Mouse (Mus musculus): ENCODE data around the gene Pbx4. TPM values are rescaled to one million over a fixed set of nuclear protein-coding genes. Genes with fewer than 3 reads are reported as not detected.

Pbx4 gene
- polyA plus RNA-seq, 1 experiment, result 3.3 TPM

GRCm38 (mm10) chr8:69919010-69919409 is 86.7 kb downstream of the Pbx4 start:
- peak; percentile 63 for DNase-seq (ENCODE audit: low read depth, low spot score)
- WGBS, result 57% methylated on average over 1 of the region's 1 CpGs

GRCm38 (mm10) chr8:69919876-69920662 is 87.8 kb downstream of the Pbx4 start:
- 36% methylated on average over 11 of the region's 11 CpGs for WGBS
- no peak for DNase-seq (ENCODE audit: low read depth, low spot score)

GRCm38 (mm10) chr8:69921141-69921540 is 88.8 kb downstream of the Pbx4 start:
- 75% methylated on average over 2 of the region's 2 CpGs for WGBS

More at GRCm38 (mm10) chr8:69921141-69921540, 88.8 kb downstream of the Pbx4 start:
- no peak for DNase-seq (ENCODE audit: low read depth, low spot score)

Other genes with a start within 250 kb of the Pbx4 start
- gene Zfp868, start 206.9 kb upstream of the Pbx4 start, polyA plus RNA-seq (2012; rRNA removed), result 4.8 and 5.2 TPM in 2 replicates
- gene Zfp964, start 178.0 kb upstream of the Pbx4 start, polyA plus RNA-seq (2012; rRNA removed), result 0.38 and 0.43 TPM in 2 replicates
- gene Zfp869, start 121.8 kb upstream of the Pbx4 start, polyA plus RNA-seq (2012; rRNA removed), result 3.0 and 3.9 TPM in 2 replicates
- 1.4 and 2.5 TPM in 2 replicates for gene Zfp963, start 82.5 kb upstream of the Pbx4 start, polyA plus RNA-seq (2012; rRNA removed)
- 1.2 TPM in 1 of 2 replicates, not detected in the other for gene Gm20422, start 57.6 kb upstream of the Pbx4 start, polyA plus RNA-seq (2012; rRNA removed)
- 69.2 and 102 TPM in 2 replicates for gene Atp13a1, start 41.3 kb upstream of the Pbx4 start, polyA plus RNA-seq (2012; rRNA removed)
- gene Zfp866, start 41.3 kb upstream of the Pbx4 start, polyA plus RNA-seq (2012; rRNA removed), result 6.0 and 8.5 TPM in 2 replicates
- gene Gmip, start 23.8 kb upstream of the Pbx4 start, polyA plus RNA-seq (2012; rRNA removed), result 31.3 and 46.0 TPM in 2 replicates
- 1.1 and 2.0 TPM in 2 replicates for gene Lpar2, start 10.1 kb upstream of the Pbx4 start, polyA plus RNA-seq (2012; rRNA removed)
- gene Cilp2, start 55.2 kb downstream of the Pbx4 start, polyA plus RNA-seq (2012; rRNA removed), result 0.03 and 0.07 TPM in 2 replicates
- gene Tssk6, start 69.7 kb downstream of the Pbx4 start, polyA plus RNA-seq (2012; rRNA removed), result 0.64 and 0.66 TPM in 2 replicates
- 111 and 119 TPM in 2 replicates for gene Ndufa13, start 70.1 kb downstream of the Pbx4 start, polyA plus RNA-seq (2012; rRNA removed)
- gene Yjefn3, start 70.2 kb downstream of the Pbx4 start, polyA plus RNA-seq (2012; rRNA removed), result 1.1 and 1.8 TPM in 2 replicates
- gene Gatad2a, start 163.9 kb downstream of the Pbx4 start, polyA plus RNA-seq (2012; rRNA removed), result 45.2 and 73.1 TPM in 2 replicates
- gene Mau2, start 210.2 kb downstream of the Pbx4 start, polyA plus RNA-seq (2012; rRNA removed), result 52.0 and 84.9 TPM in 2 replicates
- gene Sugp1, start 210.3 kb downstream of the Pbx4 start, polyA plus RNA-seq (2012; rRNA removed), result 10.8 and 11.1 TPM in 2 replicates
- gene Tm6sf2, start 240.4 kb downstream of the Pbx4 start, polyA plus RNA-seq (2012; rRNA removed), result 458 and 745 TPM in 2 replicates

All from large intestine, adult 2 months (tissue).